Mouse (Mus musculus): ENCODE measurements at regions not wholly inside any gene's neighbourhood (a gene's known extent, or its start where the extent isn't known, plus 50 kb on each side); places are given as distances from the start of the nearest gene placed in this dataset.

- DNase-seq: no peak
Measured at GRCm38 (mm10) chr9:41273839-41274271, 112.4 kb upstream of the Ubash3b start.

DNA sequence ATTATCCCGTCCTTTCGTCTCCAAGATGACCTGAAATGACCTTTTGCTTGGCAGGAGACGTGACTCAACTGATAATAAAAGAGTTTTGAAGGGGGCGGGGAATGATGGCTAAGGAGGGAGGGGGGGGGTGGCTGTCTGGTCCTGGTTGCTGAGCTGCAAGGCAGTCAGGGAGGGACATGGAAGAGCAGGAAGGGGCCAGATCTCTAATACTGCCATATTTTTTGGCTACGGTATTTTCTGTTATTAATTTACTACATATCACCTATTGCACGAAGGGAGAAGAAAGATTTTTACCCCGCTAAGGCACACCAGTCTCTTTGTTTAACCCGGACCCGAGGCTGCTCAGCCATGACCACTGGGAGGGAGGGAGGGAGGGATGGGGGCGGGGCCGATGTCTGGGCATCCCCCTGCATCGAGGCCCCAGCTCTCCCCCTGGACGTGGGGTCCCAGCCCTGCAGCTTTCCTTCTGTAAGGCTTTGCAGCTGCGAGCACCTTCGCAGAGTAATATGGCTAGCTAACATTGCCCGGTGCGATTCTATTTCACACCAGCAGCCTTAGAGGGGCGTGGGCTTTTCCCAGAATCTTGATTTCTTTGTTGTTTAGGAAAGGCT lies 111.8 kb upstream of the Ubash3b start:
- DNase-seq: no peak

GRCm38 (mm10) chr9:41272596-41272995 lies 111.1 kb upstream of the Ubash3b start:
- DNase-seq: no peak

GRCm38 (mm10) chr9:41268112-41268511 lies 106.6 kb upstream of the Ubash3b start:
- no peak for DNase-seq

DNA sequence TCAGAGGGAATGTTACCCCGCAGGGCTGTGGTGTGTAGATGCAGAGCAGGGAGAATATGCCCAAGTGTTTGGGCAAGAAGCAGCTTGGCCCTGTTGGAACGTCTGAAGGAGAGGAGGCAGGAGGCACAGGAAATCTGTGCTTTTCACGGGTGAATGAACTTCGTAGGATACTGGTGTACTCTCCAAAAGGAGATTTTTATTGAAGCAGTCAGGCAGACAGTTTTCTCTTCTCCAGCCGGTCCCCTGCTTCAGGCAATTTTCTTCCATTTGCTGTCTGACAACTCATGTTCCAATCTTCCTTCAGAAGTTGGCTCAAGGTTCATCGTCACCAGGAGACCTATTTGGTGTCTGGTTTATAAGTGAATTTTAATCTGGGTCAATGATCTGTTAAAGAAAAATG lies 103.0 kb upstream of the Ubash3b start:
- DNase-seq: no peak

DNA sequence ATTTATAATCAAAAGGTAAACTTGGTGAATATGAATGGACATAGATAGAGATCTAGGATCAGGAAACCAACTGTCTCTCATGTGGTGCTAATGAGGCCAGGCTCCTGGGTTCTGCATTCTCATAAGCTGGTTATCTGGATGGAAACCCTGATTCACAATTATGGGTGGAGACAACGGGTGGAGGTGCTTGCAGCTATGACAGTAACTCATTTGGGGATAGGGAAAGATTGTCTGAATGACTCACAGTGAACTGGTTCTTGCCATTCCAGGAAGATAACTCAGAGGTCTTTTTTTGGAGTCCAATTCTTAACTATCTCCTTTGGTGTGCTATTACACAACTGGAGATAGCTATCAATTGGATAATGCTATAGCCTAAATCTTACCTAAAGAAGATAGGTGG lies 95.7 kb upstream of the Ubash3b start:
- DNase-seq: no peak

DNA sequence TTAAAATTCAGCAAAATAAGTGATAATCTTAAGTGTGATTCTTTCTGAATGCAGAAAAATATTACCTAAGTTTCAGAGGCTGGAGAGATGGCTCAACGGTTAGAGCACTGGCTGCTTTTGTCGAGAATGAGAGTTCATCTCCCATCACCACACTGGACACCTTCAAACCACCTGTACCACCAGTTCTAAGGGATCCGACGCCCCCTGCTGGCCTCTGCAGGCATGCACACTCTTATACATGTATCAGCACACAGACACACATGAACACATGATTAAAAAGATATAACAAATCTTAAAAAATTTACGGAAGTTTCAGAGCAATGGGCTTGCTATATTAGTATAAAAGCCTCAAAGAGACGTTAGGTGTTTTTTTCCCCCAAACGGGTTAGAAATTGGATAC lies 80.9 kb upstream of the Ubash3b start:
- DNase-seq: no peak

- no peak for DNase-seq
Measured at GRCm38 (mm10) chr9:41239097-41239451, 77.6 kb upstream of the Ubash3b start.

DNA sequence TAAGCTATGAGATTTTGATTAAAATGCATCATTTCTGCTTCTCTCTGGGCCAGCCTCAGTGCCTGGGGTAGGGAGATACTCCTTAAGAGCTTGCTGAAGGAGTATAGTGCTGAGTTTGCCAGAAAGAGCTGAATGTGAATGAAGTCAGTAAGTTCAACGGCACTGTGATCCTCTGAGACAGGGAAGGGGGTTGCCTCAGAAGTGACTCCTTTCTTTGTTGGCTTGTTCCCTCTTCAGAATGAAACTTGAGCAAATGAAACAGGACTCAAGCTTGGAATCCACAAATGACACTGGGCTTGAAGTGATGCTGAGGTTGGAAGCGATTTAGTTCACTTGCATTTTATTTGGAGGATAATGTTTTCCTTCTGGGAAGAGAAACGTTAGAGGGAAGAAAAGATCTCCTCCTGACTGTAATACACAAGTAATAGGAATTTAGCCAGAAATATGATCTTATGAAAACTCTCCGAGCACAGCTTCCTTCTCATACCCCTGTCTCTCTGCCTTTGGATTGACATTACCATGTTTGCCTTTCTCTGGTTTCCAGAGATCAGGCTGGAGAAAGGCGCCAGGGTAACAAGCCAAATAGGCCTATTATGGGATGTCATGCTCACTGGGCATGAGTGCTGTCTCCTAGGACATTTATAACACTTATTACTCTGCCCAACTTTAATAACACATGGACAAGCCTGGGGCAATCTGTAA lies 77.0 kb upstream of the Ubash3b start:
- no peak for DNase-seq

DNA sequence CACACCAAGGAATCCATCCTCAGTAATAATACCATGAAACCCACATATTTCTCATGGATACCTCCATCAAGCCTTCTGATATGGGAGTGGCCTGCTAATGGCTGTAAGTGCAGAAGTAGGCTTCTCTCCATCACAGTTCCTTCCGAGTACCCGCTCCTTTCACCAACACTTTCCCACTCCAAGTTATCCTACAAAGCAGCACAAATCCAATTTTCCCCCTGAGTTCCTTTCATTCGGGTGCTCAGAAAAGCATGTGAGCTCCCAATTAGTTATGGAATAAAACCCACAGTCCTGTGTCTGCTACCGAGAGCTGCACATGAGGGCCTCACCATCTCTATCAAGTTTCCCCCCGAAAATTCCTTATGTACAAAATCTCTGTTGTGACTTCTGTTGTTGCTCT lies 75.8 kb upstream of the Ubash3b start:
- no peak for DNase-seq

GRCm38 (mm10) chr9:41229225-41229582 lies 67.7 kb upstream of the Ubash3b start:
- no peak for DNase-seq

GRCm38 (mm10) chr9:41228425-41229224 lies 67.1 kb upstream of the Ubash3b start:
- DNase-seq: peak; percentile 89

DNA sequence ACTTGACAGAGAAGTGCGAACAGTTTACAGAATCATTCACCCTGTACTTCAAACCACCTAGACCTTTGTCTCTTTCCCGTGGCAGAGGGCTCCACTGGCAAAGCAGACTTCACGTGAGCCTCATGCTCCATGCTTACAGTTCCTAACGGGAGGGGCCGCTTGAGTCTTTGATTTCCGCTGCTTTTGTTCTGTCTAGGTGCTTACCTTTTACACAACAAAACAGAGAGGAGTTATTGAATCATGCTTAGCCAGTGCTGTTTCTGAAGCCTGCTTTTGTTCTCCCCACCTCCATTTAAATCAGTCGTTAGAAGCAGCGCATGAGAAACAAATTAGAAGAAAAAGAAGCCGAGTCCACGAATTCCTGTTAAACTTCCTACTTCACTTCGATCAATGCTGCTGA lies 61.9 kb upstream of the Ubash3b start:
- DNase-seq: no peak

DNA sequence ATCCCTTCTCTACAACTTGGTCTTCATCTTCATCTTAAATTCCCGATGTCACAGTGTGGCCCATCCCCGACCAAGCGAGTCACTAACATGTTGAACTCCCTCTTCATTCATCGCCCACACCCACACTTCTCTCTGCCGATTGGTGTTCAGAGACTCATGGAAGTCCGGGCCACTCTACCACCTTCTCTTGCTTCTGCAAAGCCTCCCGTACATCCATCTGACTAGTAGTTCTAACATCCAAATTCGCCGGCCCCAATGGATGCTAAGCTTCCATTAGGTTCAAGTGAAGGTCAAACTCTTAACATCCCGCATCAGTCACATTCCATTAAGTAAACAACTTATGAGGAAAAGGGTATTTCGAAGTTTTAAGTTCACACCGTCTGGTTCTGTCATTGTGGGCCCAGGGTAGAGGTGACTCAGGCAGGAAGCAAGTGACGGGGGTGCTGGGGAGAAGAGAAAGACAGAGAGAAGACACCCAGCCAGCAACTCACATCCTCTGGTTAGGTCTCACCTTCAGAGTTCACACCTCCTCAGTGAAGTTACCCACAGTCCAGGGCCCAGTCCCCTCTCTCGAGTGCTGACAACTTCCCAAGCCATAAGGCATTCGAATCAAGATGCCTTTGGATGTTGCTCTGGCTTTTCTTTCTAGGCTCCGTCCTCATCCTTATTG lies 61.0 kb upstream of the Ubash3b start:
- DNase-seq: no peak

DNA sequence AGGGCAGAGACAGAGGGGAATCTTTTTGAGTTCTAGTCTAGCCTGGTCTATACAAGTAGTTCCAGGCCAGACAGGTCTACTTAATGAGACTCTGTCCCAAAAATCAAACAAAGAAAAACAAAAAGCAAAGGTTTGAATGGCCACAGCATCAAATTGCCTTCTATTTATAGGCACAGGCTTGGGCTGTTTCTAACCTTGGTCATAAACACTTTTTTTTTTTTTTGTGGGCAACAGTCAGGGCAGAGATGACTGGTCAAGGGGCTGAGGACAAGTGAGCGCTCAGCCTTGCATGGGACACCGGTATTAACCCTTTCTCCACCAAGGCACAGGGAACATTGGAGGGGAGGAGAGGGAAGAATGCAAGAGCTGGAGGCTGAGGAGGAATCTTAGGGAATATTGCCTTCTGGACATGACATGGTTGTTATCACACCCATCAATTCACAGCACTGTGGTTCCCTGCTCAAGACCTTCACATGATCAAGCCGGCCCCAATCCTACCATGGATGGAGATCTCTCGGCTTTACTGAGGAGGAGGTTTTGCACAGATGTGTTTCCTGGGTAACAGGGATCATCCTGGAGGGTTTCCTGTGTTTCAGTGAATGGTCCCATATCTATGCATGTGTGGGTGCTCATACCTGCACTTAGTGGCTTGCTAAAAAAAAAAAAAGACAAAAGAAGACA lies 59.8 kb upstream of the Ubash3b start:
- no peak for DNase-seq

- DNase-seq: no peak
Measured at GRCm38 (mm10) chr9:41220105-41220669, 58.7 kb upstream of the Ubash3b start.

DNA sequence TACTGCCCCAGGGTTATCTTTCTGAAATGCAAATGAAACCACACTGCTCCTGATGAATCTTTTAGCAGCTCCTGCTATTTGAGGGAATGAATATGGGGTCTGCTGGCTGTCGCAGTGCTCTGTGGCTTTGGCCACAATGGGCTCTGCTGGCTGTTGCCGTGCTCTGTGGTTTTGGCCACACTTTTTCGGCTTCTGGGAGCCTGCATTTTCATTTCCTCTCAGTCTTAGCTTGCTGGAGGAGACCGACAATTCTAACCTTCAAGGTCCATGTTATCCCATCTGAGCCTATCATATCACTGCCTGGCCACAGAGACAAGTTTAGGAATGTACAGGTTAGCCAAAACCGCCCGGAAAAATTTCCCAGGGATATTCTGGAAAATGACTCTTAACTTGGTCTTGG lies 57.2 kb upstream of the Ubash3b start:
- DNase-seq: no peak

- no peak for DNase-seq
Measured at GRCm38 (mm10) chr9:41216248-41216647, 54.8 kb upstream of the Ubash3b start.

DNA sequence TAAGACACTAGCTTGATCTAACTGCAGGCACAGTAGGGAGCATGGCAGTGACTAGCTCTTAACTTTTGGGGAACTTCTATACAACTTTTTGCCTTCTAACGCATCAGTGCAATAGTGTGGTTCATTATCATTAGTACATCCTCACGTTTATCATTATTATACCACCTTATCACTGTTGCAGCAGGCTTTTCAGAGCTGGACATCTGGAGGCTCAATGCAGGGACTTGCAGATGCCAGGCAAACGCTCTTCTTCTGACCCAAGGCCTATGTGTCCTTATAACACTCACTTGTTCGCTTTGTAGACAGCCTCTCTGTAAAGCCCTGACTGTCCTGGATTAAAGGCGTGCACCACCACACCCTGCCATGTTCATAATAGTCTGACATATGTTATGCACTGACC lies 53.5 kb upstream of the Ubash3b start:
- DNase-seq: no peak

DNA sequence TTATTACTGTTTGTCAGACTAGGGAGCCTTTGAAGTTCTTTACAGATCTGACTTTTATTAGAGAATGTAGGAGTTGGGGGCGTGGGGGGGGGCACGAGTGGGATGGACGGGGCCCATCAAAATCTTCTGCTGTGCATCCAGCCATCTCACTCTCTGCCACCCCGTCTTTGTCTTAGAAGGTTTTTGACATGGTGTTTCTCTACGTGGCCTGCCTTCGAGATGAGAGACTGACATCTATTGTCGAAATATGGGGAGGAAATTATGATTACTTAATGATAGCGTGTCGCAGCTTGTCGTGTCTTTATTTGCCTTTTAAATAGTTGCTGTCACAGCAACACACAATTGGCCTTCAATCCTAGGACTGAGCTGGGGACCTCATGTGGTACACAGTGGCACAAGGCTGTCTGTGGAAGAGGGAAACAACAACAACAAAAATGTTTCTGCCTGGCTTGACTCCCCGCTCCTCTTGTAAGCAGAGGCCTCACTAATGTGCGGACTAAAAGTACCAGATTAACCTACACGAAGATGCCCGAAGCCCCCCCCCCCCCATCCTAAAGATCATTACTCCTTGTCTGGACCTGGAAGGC lies 51.5 kb upstream of the Ubash3b start:
- no peak for DNase-seq

DNA sequence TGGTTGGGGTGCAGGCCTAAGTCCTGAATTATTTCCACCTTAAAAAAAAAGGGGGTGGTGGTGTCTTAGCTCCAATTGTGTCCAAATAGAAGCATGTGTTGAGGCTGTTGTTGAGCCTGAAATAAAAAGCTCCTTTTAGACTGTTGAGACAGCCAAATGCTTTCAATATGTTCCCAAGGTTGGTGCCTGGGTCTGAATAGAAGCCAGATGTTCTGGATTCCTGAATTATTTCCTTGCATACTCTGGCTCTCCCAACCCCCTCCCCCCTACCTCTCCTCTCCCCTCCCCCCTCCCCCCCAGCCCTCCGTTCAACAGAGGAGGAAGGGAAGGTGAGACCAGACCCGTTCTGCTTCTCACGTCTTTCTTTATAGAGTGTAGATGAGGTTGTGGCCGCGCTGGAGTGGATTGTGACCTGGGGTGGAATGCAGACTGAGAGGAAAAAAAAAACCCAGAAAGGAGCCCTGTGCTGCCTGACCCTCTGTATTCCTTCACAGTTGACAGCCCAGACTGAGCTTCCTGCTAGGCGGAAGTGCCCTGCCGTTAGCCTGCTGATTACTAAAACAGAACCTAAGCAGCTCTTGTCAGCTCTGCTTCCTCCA lies 50.9 kb upstream of the Ubash3b start:
- DNase-seq: no peak

GRCm38 (mm10) chr9:41211865-41212302 lies 50.4 kb upstream of the Ubash3b start:
- DNase-seq: no peak
